Mouse (Mus musculus): ENCODE measurements around the gene AY358078. TPM values are rescaled to one million over a fixed set of nuclear protein-coding genes. Genes with fewer than 3 reads are reported as not detected.

Gene AY358078
- total RNA-seq, 2 experiments from 2014 or later = not detected

Small RNA genes within 50 kb of the gene (microRNA-seq; reads per million reads assigned to microRNA genes)
- gene Gm27375 = 0 reads per million in 2 experiments

Other genes with a start within 250 kb of the AY358078 start
- gene Gm5622, start 247.3 kb upstream of the AY358078 start, total RNA-seq (2021) = not detected
- not detected for gene Gm17175, start 226.0 kb upstream of the AY358078 start, total RNA-seq (2021)
- not detected for gene Gm17174, start 207.9 kb upstream of the AY358078 start, total RNA-seq (2021)
- not detected for gene Gm17078, start 188.7 kb upstream of the AY358078 start, total RNA-seq (2021)
- not detected for gene Gm4181, start 164.4 kb upstream of the AY358078 start, total RNA-seq (2021)
- not detected for gene Gm17079, start 104.6 kb upstream of the AY358078 start, total RNA-seq (2021)
- not detected for gene Gm5800, start 82.9 kb upstream of the AY358078 start, total RNA-seq (2021)
- not detected for gene Ang4, start 26.5 kb upstream of the AY358078 start, total RNA-seq (2021)
- gene Ear6, start 53.7 kb downstream of the AY358078 start, total RNA-seq (2021) = not detected
- gene Mettl17, start 84.8 kb downstream of the AY358078 start, total RNA-seq (2021) = 10 to 100 TPM; 11.1 to 14.9 TPM
- gene Slc39a2, start 92.8 kb downstream of the AY358078 start, total RNA-seq (2021) = under 1 TPM; 0.45 to 0.68 TPM
- gene Ndrg2, start 114.1 kb downstream of the AY358078 start, total RNA-seq (2021) = 100 to 1,000 TPM; 700 to 765 TPM
- not detected for gene Tppp2, start 118.4 kb downstream of the AY358078 start, total RNA-seq (2021)
- not detected for gene Rnase13, start 122.7 kb downstream of the AY358078 start, total RNA-seq (2021)
- 10 to 100 TPM; 40.7 to 55.7 TPM for gene Arhgef40, start 184.7 kb downstream of the AY358078 start, total RNA-seq (2021)
- 1 to 10 TPM in 1 of 2 experiments, under 1 TPM in 1; 0.85 to 1.0 TPM for gene Tmem253, start 215.6 kb downstream of the AY358078 start, total RNA-seq (2021)
- 10 to 100 TPM; 17.6 to 23.1 TPM for gene Zfp219, start 220.7 kb downstream of the AY358078 start, total RNA-seq (2021)
- not detected for gene Olfr221, start 242.4 kb downstream of the AY358078 start, total RNA-seq (2021)